Mouse (Mus musculus): ENCODE results near the gene Ankrd42.

DNA sequence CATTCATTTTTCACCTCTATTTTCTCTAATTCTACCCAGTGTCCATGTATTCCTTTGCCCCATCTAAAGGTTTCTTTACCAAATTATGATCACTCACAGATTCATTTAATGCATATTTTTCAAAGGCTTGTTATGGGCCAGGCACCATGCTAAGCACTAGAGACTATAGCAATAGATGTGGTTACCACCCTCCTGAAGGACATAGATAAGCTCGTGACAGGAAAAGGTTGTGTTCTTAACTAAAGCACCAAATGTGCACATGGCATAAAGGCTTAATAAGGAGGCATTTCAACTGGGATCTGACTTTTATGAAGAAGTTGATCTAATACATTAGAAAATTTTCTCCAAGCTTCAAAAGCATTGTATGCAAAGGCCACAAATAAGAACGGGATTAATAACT is 78.2 kb downstream of the Ankrd42 start:
- TF ChIP-seq CTCF (IDR thresholded peaks at IDR 0.05) (no peak), POLR2A (IDR thresholded peaks at IDR 0.05; ENCODE audit: insufficient read depth, low read depth, low read length) (no peak), EP300 (IDR thresholded peaks at IDR 0.05; ENCODE audit: insufficient read depth, low read depth, low read length) (no peak)
